Mouse (Mus musculus): ENCODE data around the gene Drd5. TPM values are rescaled to one million over a fixed set of nuclear protein-coding genes. Genes with fewer than 3 reads are reported as not detected.

Drd5 gene
- total and polyA plus RNA-seq, 3 experiments: not detected

- no peaks in the 10 kb centered on the region for H3K36me3 ChIP-seq (ENCODE audit: control insufficient read depth in 1 of 2, insufficient read depth in 2 of 2, low read length in 2 of 2)
- TF ChIP-seq POLR2A (IDR thresholded peaks at IDR 0.05; ENCODE audit: control insufficient read depth in 1 of 2, insufficient read depth in 1 of 2, low read depth in 1 of 2, low read length in 2 of 2, poor library complexity in 1 of 2): no peak
- TF ChIP-seq MYC (IDR thresholded peaks at IDR 0.05; ENCODE audit: low read depth, low read length): no peak
- TF ChIP-seq TAL1 (IDR thresholded peaks at IDR 0.05; ENCODE audit: low read length): no peak
- TF ChIP-seq ETS1 (IDR thresholded peaks at IDR 0.05; ENCODE audit: low read depth, low read length): no peak
- TF ChIP-seq ZMIZ1 (IDR thresholded peaks at IDR 0.05; ENCODE audit: low read depth, low read length): no peak
- TF ChIP-seq POLR2AphosphoS2 (IDR thresholded peaks at IDR 0.05; ENCODE audit: low read length): no peak
- TF ChIP-seq CHD1 (IDR thresholded peaks at IDR 0.05; ENCODE audit: low read depth, low read length): no peak
- no peak for TF ChIP-seq ZKSCAN1 (IDR thresholded peaks at IDR 0.05; ENCODE audit: low read depth, low read length)
- no peak for TF ChIP-seq CTCF (IDR thresholded peaks at IDR 0.05 in 2 of 3, conservative IDR thresholded peaks at IDR 0.05 in 1 of 3; ENCODE audit: control insufficient read depth in 1 of 3, insufficient read depth in 1 of 3, low read depth in 2 of 3, low read length in 3 of 3, poor library complexity in 1 of 3, severe bottlenecking in 1 of 3)
- no peak for TF ChIP-seq TCF12 (IDR thresholded peaks at IDR 0.05; ENCODE audit: low read depth, low read length)
- TF ChIP-seq MXI1 (IDR thresholded peaks at IDR 0.05; ENCODE audit: low read depth, low read length): no peak
- TF ChIP-seq SMC3 (IDR thresholded peaks at IDR 0.05; ENCODE audit: low read depth, low read length): no peak
- no peak for TF ChIP-seq ELF1 (IDR thresholded peaks at IDR 0.05; ENCODE audit: low read depth, low read length)
- no peak for TF ChIP-seq BHLHE40 (IDR thresholded peaks at IDR 0.05; ENCODE audit: borderline replicate concordance, low read depth, low read length)
- H3K4me3 ChIP-seq (ENCODE audit: control insufficient read depth in 1 of 2, insufficient read depth in 1 of 2, low read depth in 2 of 2, low read length in 2 of 2): no peak overlapping the region
- peaks cover 1 to 3% of the 10 kb centered on the region in 2 experiments; a peak in 2 of 4 replicates for H3K27me3 ChIP-seq (ENCODE audit: control insufficient read depth in 1 of 2, insufficient read depth in 2 of 2, low read length in 2 of 2)
- H3K9ac ChIP-seq (ENCODE audit: control insufficient read depth, low read depth, low read length, poor library complexity, severe bottlenecking): no peak overlapping the region
- no peaks in the 10 kb centered on the region for H3K9me3 ChIP-seq (replicated peaks; ENCODE audit: insufficient read depth, low read length)
- no peaks in the 10 kb centered on the region for H3K4me1 ChIP-seq (ENCODE audit: control insufficient read depth in 1 of 2, insufficient read depth in 2 of 2, low read length in 2 of 2)
- H3K79me2 ChIP-seq (ENCODE audit: control insufficient read depth, insufficient read depth, low read length, poor library complexity): no peaks in the 10 kb centered on the region
- H3K27ac ChIP-seq (ENCODE audit: control insufficient read depth, low read depth, low read length): no peak overlapping the region
- no peak for DNase-seq (ENCODE audit: low read depth, low spot score)
Observed at GRCm38 (mm10) chr5:38302651-38303050, 16.5 kb upstream of the Drd5 start.

DNA sequence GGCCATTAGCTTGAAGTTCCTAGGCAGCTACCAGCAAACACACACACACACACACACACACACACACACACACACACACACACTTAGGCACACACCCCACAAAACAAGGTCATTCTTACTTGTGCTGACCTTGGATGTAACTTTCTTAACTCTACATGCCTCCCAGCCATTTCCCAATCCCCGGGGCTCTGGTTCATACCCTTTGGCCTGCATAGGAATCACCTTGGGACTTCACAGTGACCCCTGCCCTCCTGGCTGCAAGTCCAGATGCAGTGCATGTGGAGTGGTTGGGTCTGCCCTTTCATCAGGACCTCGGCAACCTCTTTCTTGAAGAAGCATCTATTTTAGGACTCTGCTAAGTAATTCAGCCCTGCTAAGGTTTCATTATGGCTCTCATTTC, 13.9 kb upstream of the Drd5 start:
- Histone ChIP-seq H3K36me3 (ENCODE audit: control insufficient read depth in 1 of 2, insufficient read depth in 2 of 2, low read length in 2 of 2) (no peaks in the 10 kb centered on the region), H3K27ac (ENCODE audit: control insufficient read depth, low read depth, low read length) (no peak overlapping the region), H3K27me3 (ENCODE audit: control insufficient read depth in 1 of 2, insufficient read depth in 2 of 2, low read length in 2 of 2) (peaks cover 1 to 3% of the 10 kb centered on the region in 2 experiments; a peak in 2 of 4 replicates), H3K9ac (ENCODE audit: control insufficient read depth, low read depth, low read length, poor library complexity, severe bottlenecking) (no peak overlapping the region), H3K79me2 (ENCODE audit: control insufficient read depth, insufficient read depth, low read length, poor library complexity) (no peaks in the 10 kb centered on the region), H3K4me3 (ENCODE audit: control insufficient read depth in 1 of 2, insufficient read depth in 1 of 2, low read depth in 2 of 2, low read length in 2 of 2) (no peak overlapping the region), H3K4me1 (ENCODE audit: control insufficient read depth in 1 of 2, insufficient read depth in 2 of 2, low read length in 2 of 2) (no peaks in the 10 kb centered on the region; a peak in 1 of 4 replicates), H3K9me3 (replicated peaks; ENCODE audit: insufficient read depth, low read length) (no peaks in the 10 kb centered on the region)
- DNase-seq (ENCODE audit: low read depth, low spot score): no peak
- no peak for TF ChIP-seq MYB (IDR thresholded peaks at IDR 0.05; ENCODE audit: low read depth, low read length)
